Mouse (Mus musculus): Measurements from ENCODE around the gene Sct. TPM values are rescaled to one million over a fixed set of nuclear protein-coding genes. Genes with fewer than 3 reads are reported as not detected.
A peak's percentile ranks its signal among the peaks of the same experiment; 100 is the strongest.

Gene Sct
- polyA plus RNA-seq, 1 experiment from 2014 or later, result 1.6 TPM

GRCm38 (mm10) chr7:141281442-141281841, 2.5 kb upstream of the Sct start:
- 80% methylated on average over 6 of the region's 6 CpGs for WGBS
- Histone ChIP-seq H3K4me2 (ENCODE audit: low read length) (no peak overlapping the region), H3K9ac (ENCODE audit: low read length) (no peak overlapping the region), H3K36me3 (ENCODE audit: control insufficient read depth, insufficient read depth, low read length) (no peaks in the 10 kb centered on the region), H3K4me3 (ENCODE audit: control insufficient read depth in 1 of 2, insufficient read depth in 1 of 2, low read depth in 1 of 2, low read length in 2 of 2) (no peak overlapping the region), H3K9me3 (ENCODE audit: control insufficient read depth, low read length) (no peaks in the 10 kb centered on the region), H3K27me3 (ENCODE audit: control insufficient read depth, insufficient read depth, low read length) (peaks cover 17% of the 10 kb centered on the region; the same call in 1 of the 2 replicates), H3K4me1 (ENCODE audit: control insufficient read depth in 2 of 2, insufficient read depth in 2 of 2, low read length in 2 of 2) (peaks cover 2 to 12% of the 10 kb centered on the region in 2 experiments; a peak in 3 of 4 replicates), H3K27ac (replicated peaks in 1 of 2; ENCODE audit: control insufficient read depth in 1 of 2, insufficient read depth in 1 of 2, low read depth in 2 of 2, low read length in 2 of 2) (no peak overlapping the region)
- ATAC-seq (ENCODE audit: insufficient number of reproducible peaks, insufficient read depth, low FRiP score, low read depth), result no peak

GRCm38 (mm10) chr7:141277701-141278678, 943 bp downstream of the Sct start:
- H3K9ac ChIP-seq (ENCODE audit: low read length), result no peak overlapping the region
- H3K4me1 ChIP-seq (ENCODE audit: control insufficient read depth in 2 of 2, insufficient read depth in 2 of 2, low read length in 2 of 2), result peaks cover 2 to 12% of the 10 kb centered on the region in 2 experiments; a peak in 3 of 4 replicates
- H3K9me3 ChIP-seq (ENCODE audit: control insufficient read depth, low read length), result no peaks in the 10 kb centered on the region
- peaks cover 17% of the 10 kb centered on the region; the same call in 1 of the 2 replicates for H3K27me3 ChIP-seq (ENCODE audit: control insufficient read depth, insufficient read depth, low read length)
- 77% methylated on average over 11 of the region's 11 CpGs for WGBS
- no peak for ATAC-seq (ENCODE audit: insufficient number of reproducible peaks, insufficient read depth, low FRiP score, low read depth)
- peak overlapping the region; percentile 98 for H3K4me2 ChIP-seq (ENCODE audit: low read length)
- H3K27ac ChIP-seq (replicated peaks in 1 of 2; ENCODE audit: control insufficient read depth in 1 of 2, insufficient read depth in 1 of 2, low read depth in 2 of 2, low read length in 2 of 2), result no peak overlapping the region
- no peak overlapping the region; a peak in 1 of 4 replicates for H3K4me3 ChIP-seq (ENCODE audit: control insufficient read depth in 1 of 2, insufficient read depth in 1 of 2, low read depth in 1 of 2, low read length in 2 of 2)
- H3K36me3 ChIP-seq (ENCODE audit: control insufficient read depth, insufficient read depth, low read length), result no peaks in the 10 kb centered on the region

- Histone ChIP-seq H3K27me3 (ENCODE audit: control insufficient read depth, insufficient read depth, low read length) (peaks cover 17% of the 10 kb centered on the region; the same call in 1 of the 2 replicates), H3K9ac (ENCODE audit: low read length) (no peak within 1 kb of the TSS), H3K27ac (replicated peaks in 1 of 2; ENCODE audit: control insufficient read depth in 1 of 2, insufficient read depth in 1 of 2, low read depth in 2 of 2, low read length in 2 of 2) (no peak within 1 kb of the TSS), H3K4me2 (ENCODE audit: low read length) (no peak within 1 kb of the TSS), H3K36me3 (ENCODE audit: control insufficient read depth, insufficient read depth, low read length) (no peaks in the 10 kb centered on the region), H3K4me3 (ENCODE audit: control insufficient read depth in 1 of 2, insufficient read depth in 1 of 2, low read depth in 1 of 2, low read length in 2 of 2) (no peak within 1 kb of the TSS), H3K4me1 (ENCODE audit: control insufficient read depth in 2 of 2, insufficient read depth in 2 of 2, low read length in 2 of 2) (peaks cover 2 to 12% of the 10 kb centered on the region in 2 experiments; a peak in 3 of 4 replicates), H3K9me3 (ENCODE audit: control insufficient read depth, low read length) (no peaks in the 10 kb centered on the region)
- WGBS, result 81% methylated on average over 11 of the region's 11 CpGs
- no peak for ATAC-seq (ENCODE audit: insufficient number of reproducible peaks, insufficient read depth, low FRiP score, low read depth)
These were observed 2.4 kb downstream of the Sct start, which contains the start of gene Cdhr5 for GRCm38 (mm10) chr7:141276546-141276945. TSS of gene Cdhr5 (minus strand) at chr7:141276786.

- Histone ChIP-seq H3K27ac (replicated peaks in 1 of 2; ENCODE audit: control insufficient read depth in 1 of 2, insufficient read depth in 1 of 2, low read depth in 2 of 2, low read length in 2 of 2) (no peak overlapping the region), H3K4me3 (ENCODE audit: control insufficient read depth in 1 of 2, insufficient read depth in 1 of 2, low read depth in 1 of 2, low read length in 2 of 2) (no peak overlapping the region), H3K4me2 (ENCODE audit: low read length) (no peak overlapping the region), H3K9ac (ENCODE audit: low read length) (no peak overlapping the region), H3K9me3 (ENCODE audit: control insufficient read depth, low read length) (no peaks in the 10 kb centered on the region), H3K27me3 (ENCODE audit: control insufficient read depth, insufficient read depth, low read length) (peaks cover 17% of the 10 kb centered on the region; the same call in 1 of the 2 replicates), H3K4me1 (ENCODE audit: control insufficient read depth in 2 of 2, insufficient read depth in 2 of 2, low read length in 2 of 2) (peaks cover 2 to 12% of the 10 kb centered on the region in 2 experiments; a peak in 3 of 4 replicates), H3K36me3 (ENCODE audit: control insufficient read depth, insufficient read depth, low read length) (no peaks in the 10 kb centered on the region)
- no peak for ATAC-seq (ENCODE audit: insufficient number of reproducible peaks, insufficient read depth, low FRiP score, low read depth)
- 83% methylated on average over 9 of the region's 9 CpGs for WGBS
These were observed 3.6 kb downstream of the Sct start for GRCm38 (mm10) chr7:141275356-141275755.

- H3K27me3 ChIP-seq (ENCODE audit: control insufficient read depth, insufficient read depth, low read length), result no peaks in the 10 kb centered on the region
- no peak for ATAC-seq (ENCODE audit: insufficient number of reproducible peaks, insufficient read depth, low FRiP score, low read depth)
- H3K9ac ChIP-seq (ENCODE audit: low read length), result no peak overlapping the region
- WGBS, result 80% methylated on average over 3 of the region's 3 CpGs
- H3K4me1 ChIP-seq (ENCODE audit: control insufficient read depth in 2 of 2, insufficient read depth in 2 of 2, low read length in 2 of 2), result peaks cover 5 to 7% of the 10 kb centered on the region in 2 experiments; a peak in 2 of 4 replicates
- no peak overlapping the region for H3K27ac ChIP-seq (replicated peaks in 1 of 2; ENCODE audit: control insufficient read depth in 1 of 2, insufficient read depth in 1 of 2, low read depth in 2 of 2, low read length in 2 of 2)
- H3K9me3 ChIP-seq (ENCODE audit: control insufficient read depth, low read length), result no peaks in the 10 kb centered on the region
- H3K4me2 ChIP-seq (ENCODE audit: low read length), result no peak overlapping the region
- no peak overlapping the region for H3K4me3 ChIP-seq (ENCODE audit: control insufficient read depth in 1 of 2, insufficient read depth in 1 of 2, low read depth in 1 of 2, low read length in 2 of 2)
- no peaks in the 10 kb centered on the region for H3K36me3 ChIP-seq (ENCODE audit: control insufficient read depth, insufficient read depth, low read length)
These were observed 8.3 kb downstream of the Sct start for GRCm38 (mm10) chr7:141270631-141271030.

- 72% methylated on average over 14 of the region's 14 CpGs for WGBS
- ATAC-seq (ENCODE audit: insufficient number of reproducible peaks, insufficient read depth, low FRiP score, low read depth), result no peak
- Histone ChIP-seq H3K9me3 (ENCODE audit: control insufficient read depth, low read length) (no peaks in the 10 kb centered on the region), H3K36me3 (ENCODE audit: control insufficient read depth, insufficient read depth, low read length) (peaks cover 1% of the 10 kb centered on the region), H3K4me1 (ENCODE audit: control insufficient read depth in 2 of 2, insufficient read depth in 2 of 2, low read length in 2 of 2) (peaks cover 8 to 13% of the 10 kb centered on the region in 2 experiments; a peak in 2 of 4 replicates), H3K27ac (replicated peaks in 1 of 2; ENCODE audit: control insufficient read depth in 1 of 2, insufficient read depth in 1 of 2, low read depth in 2 of 2, low read length in 2 of 2) (no peak overlapping the region), H3K4me2 (ENCODE audit: low read length) (peak overlapping the region; percentile 44), H3K9ac (ENCODE audit: low read length) (no peak overlapping the region), H3K27me3 (ENCODE audit: control insufficient read depth, insufficient read depth, low read length) (no peaks in the 10 kb centered on the region), H3K4me3 (ENCODE audit: control insufficient read depth in 1 of 2, insufficient read depth in 1 of 2, low read depth in 1 of 2, low read length in 2 of 2) (peak overlapping the region in 1 of 2 experiments; percentile 17; a peak in 1 of 4 replicates)
These were observed 9.7 kb downstream of the Sct start for GRCm38 (mm10) chr7:141269273-141269545.

GRCm38 (mm10) chr7:141268466-141269272, 10.3 kb downstream of the Sct start:
- ATAC-seq (ENCODE audit: insufficient number of reproducible peaks, insufficient read depth, low FRiP score, low read depth), result no peak
- H3K9me3 ChIP-seq (ENCODE audit: control insufficient read depth, low read length), result no peaks in the 10 kb centered on the region
- peak overlapping the region; percentile 44 for H3K4me2 ChIP-seq (ENCODE audit: low read length)
- no peaks in the 10 kb centered on the region for H3K27me3 ChIP-seq (ENCODE audit: control insufficient read depth, insufficient read depth, low read length)
- no peak overlapping the region for H3K27ac ChIP-seq (replicated peaks in 1 of 2; ENCODE audit: control insufficient read depth in 1 of 2, insufficient read depth in 1 of 2, low read depth in 2 of 2, low read length in 2 of 2)
- 57% methylated on average over 24 of the region's 24 CpGs for WGBS
- no peak overlapping the region for H3K9ac ChIP-seq (ENCODE audit: low read length)
- peaks cover 7% of the 10 kb centered on the region for H3K36me3 ChIP-seq (ENCODE audit: control insufficient read depth, insufficient read depth, low read length)
- H3K4me1 ChIP-seq (ENCODE audit: control insufficient read depth in 2 of 2, insufficient read depth in 2 of 2, low read length in 2 of 2), result peaks cover 8 to 13% of the 10 kb centered on the region in 2 experiments; a peak in 2 of 4 replicates
- H3K4me3 ChIP-seq (ENCODE audit: control insufficient read depth in 1 of 2, insufficient read depth in 1 of 2, low read depth in 1 of 2, low read length in 2 of 2), result peak overlapping the region in 1 of 2 experiments; percentile 17; a peak in 1 of 4 replicates

Measured in heart, embryonic 14.5 days (tissue).